Mouse (Mus musculus): Measurements from ENCODE around the gene Tgm5.

DNA sequence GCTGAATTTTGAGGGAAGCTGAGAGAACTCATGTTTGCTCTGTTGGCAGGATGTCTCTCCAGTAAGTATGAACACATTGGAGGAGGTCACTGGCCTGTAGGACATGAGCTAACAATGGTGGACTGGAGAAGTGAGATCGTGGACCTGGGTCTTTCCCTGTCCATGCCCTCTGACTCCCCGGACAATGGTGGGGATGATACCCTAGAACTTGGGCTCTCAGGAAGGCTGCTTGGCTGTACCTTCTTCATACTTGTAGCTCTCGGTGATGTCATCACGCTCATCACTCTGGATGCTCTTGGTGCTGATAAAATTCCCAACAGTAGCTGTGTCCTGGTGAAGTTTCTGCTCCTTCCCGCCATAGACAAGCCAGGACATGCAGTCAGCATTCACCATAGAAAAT is 33.5 kb downstream of the Tgm5 start:
- TF ChIP-seq CTCF (IDR thresholded peaks at IDR 0.05; ENCODE audit: extremely low read depth, insufficient read depth, low read length) (no peak), POLR2A (IDR thresholded peaks at IDR 0.05; ENCODE audit: extremely low read depth, insufficient read depth, low read length) (no peak)
